Mouse (Mus musculus): ENCODE data around the gene Rela.

DNA sequence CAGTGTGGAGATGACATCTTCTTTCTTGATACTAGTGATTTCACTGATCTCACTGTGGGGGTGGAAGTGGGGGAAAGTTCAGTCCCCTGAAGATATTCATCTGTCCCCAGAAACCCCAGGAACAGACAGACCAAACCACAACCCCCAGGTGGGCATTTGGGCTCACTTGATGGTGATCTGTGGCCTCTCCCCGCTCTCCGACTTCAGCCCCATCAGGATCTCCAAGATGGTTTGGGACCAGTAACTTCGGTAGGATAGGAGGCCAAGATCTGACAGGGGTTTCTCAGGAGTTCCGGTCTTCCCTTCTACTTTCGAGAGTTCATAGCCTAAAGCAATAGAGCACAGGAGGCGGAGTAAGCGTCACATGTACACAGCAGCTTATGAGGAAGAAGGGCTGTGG, 33.6 kb upstream of the Rela start:
- TF ChIP-seq CTCF (IDR thresholded peaks at IDR 0.05; ENCODE audit: control insufficient read depth, insufficient read depth, insufficient read length) (no peak), CEBPB (IDR thresholded peaks at IDR 0.05; ENCODE audit: low read depth) (no peak), MYOD1 (IDR thresholded peaks at IDR 0.05; ENCODE audit: control insufficient read depth, insufficient read length, low read depth) (no peak), MYOG (IDR thresholded peaks at IDR 0.05; ENCODE audit: control insufficient read depth, extremely low read depth, insufficient read length) (no peak), MAX (IDR thresholded peaks at IDR 0.05) (no peak)
